Mouse (Mus musculus): Measurements from ENCODE around the gene Foxr2. TPM values are rescaled to one million over a fixed set of nuclear protein-coding genes. Genes with fewer than 3 reads are reported as not detected.

The Foxr2 gene
- polyA plus RNA-seq (2021; fragmentation: Nextera tagmentation) = 0.18 and 0.25 TPM in 2 replicates
- long read RNA-seq, experiment 1 = 0 reads
- long read RNA-seq, experiment 2, partial matches to known transcripts = 0 of 1 reads
- long read RNA-seq, experiment 2, other reads (novel, unspliced or antisense) = 1 of 1 reads

DNA sequence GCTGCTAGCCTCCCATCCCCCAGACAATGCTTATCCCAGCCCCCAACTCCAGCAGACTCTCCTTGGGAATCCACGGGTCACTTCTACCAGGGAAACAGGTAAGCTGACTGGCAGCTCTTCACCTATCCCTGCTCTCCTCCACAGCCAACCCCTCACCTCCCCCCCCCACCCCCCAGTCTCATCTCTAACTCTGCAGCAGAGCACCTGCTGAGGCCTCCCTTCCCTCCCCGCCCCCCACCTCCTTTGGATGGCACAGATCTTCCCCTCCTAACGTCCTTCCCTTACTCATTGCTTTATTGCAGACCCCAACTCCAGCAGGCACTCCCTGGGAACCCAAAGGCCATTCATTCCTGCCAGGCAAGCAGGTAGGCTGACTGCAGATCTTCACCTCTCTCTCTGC is at the start of gene Foxr2:
Gene Foxr2, plus strand, starts transcription at position 301 of the 400 bp plus-strand sequence.

DNA sequence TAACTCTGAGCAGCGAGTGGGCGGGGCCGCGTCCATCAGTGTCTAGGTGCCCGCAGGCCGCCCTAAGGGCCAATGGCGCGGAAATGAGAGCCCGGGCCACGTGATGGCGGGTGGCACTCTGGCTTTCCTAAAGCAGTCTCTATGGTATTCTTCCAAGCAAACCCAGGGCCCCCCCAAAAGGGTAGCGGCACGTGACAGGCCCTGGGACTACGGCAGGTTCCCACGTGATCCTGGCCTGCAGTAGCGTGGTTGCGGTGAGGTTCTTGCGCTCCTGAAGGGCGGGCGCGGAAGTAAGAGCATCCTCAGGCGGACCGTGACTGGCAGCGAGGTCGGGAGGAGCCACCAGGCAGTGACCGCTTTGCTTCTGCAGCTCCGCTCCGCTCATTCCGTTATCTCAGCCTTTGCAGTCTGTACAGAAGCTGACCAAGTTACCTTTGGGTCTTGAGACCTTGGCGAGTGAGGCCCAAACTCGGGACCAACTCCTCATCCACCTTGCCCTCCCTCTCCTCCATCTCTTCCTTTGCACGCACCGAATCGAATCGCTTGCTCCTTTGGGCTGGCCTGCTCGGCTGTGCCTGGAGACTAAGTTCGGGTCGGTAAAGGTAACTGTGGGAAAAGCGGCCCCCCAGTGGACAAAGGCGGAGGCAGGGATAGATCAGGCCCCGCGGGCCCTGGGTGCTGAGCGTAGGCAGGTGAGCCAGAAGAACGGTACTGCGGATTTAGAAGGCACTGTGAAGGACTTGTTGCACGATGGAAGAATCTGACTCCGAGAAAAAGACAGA is 21.3 kb downstream of the Foxr2 start, which contains the start of gene Rragb:
Gene Rragb, plus strand, starts transcription at position 248 of the 782 bp plus-strand sequence.

Other genes with a start within 250 kb of the Foxr2 start
- gene Usp51, start 112.3 kb upstream of the Foxr2 start, polyA plus RNA-seq (2021; fragmentation: Nextera tagmentation) = 0.17 and 0.43 TPM in 2 replicates
- 8.2 and 11.4 TPM in 2 replicates for gene Mageh1, start 81.2 kb upstream of the Foxr2 start, polyA plus RNA-seq (2021; fragmentation: Nextera tagmentation)
- 8.8 and 9.6 TPM in 2 replicates for gene Rragb, start 21.2 kb downstream of the Foxr2 start, polyA plus RNA-seq (2021; fragmentation: Nextera tagmentation)
- gene Klf8, start 118.7 kb downstream of the Foxr2 start, polyA plus RNA-seq (2021; fragmentation: Nextera tagmentation) = 0.67 and 0.76 TPM in 2 replicates

All from left cerebral cortex, adult 6 months (tissue).